Mouse (Mus musculus) small intestine, adult 2 months (tissue): ENCODE measurements at regions not wholly inside any gene's neighbourhood (a gene's known extent, or its start where the extent isn't known, plus 50 kb on each side); places are given as distances from the start of the nearest gene placed in this dataset.

Experiments
- CTCF ChIP-seq: fragments of 200-500 bp; IDR thresholded peaks from 2 replicates; pipeline ENCODE4 v1.5.1; 2012; ENCODE audit warnings: low read depth, mild to moderate bottlenecking, control low read depth, inconsistent platforms, low read length, moderate library complexity, mixed read lengths; ENCODE audit not compliant: insufficient replicate concordance, insufficient read length; ENCODE audit errors: extremely low read depth
- POLR2A ChIP-seq: fragments of 200-500 bp; IDR thresholded peaks from 2 replicates; pipeline ENCODE4 v1.6.1; 2012; ENCODE audit warnings: low read depth, mild to moderate bottlenecking, control low read depth, inconsistent platforms, low read length, moderate library complexity

DNA sequence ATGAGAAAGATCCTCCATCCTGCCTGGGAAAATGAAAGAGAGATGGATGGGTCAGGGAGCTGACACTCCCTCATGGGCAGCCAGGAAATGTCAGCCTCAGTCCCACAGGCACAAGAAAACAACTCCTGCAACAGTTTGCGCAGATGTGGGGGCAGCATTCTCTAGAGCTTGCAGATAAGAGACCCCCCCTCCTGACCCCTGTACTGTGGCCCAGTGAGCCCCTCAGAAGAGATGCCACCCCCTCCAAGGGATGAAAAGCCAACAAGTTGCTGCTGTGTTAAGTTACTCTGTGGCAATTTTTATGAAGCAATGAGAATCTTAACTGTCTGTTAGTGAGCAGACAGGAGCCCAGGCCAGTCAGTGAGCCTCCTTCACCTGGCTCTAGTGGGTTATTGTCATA lies 406.5 kb downstream of the 1190002N15Rik start:
- no peak for TF ChIP-seq POLR2A
- TF ChIP-seq CTCF: no peak
